Mouse (Mus musculus) liver, embryonic 14.5 days (tissue): ENCODE measurements at regions not wholly inside any gene's neighbourhood (a gene's known extent, or its start where the extent isn't known, plus 50 kb on each side); places are given as distances from the start of the nearest gene placed in this dataset.
"Not testable (repeated sequence)": the region's sequence is repeated elsewhere in the genome, so short reads cannot be mapped to it uniquely, and the experiment has no call there.

Source experiments
- ATAC-seq: fragments of 200-750 bp; cut with Nextera tagmentation; 2 replicates; pipeline ENCODE4 v1.8.0; 2017; ENCODE audit warnings: moderate number of reproducible peaks, mild to moderate bottlenecking, moderate library complexity; ENCODE audit not compliant: insufficient read depth
- DNase-seq, 3 experiments: peaks; one replicate each; pipeline ENCODE4 v3.0.0-alpha.2; 2012 to 2013; ENCODE audit warnings: low read depth in 3 of 3, low spot score in 3 of 3
- H3K27ac ChIP-seq: fragments of 300-500 bp; sonication (generic); 2 replicates; pipeline ENCODE4 v1.5.1; 2014; ENCODE audit warnings: moderate library complexity, mild to moderate bottlenecking, control low read depth, inconsistent platforms
- H3K27me3 ChIP-seq: fragments of 300-500 bp; sonication (generic); 2 replicates; pipeline ENCODE4 v1.6.1; 2014; ENCODE audit warnings: mild to moderate bottlenecking, low read length, moderate library complexity; ENCODE audit not compliant: control insufficient read depth, insufficient read depth
- H3K36me3 ChIP-seq: fragments of 300-500 bp; sonication (generic); replicated peaks from 2 replicates; pipeline ENCODE4 v1.6.1; 2014; ENCODE audit warnings: low read depth; ENCODE audit not compliant: control insufficient read depth, insufficient read depth
- H3K4me1 ChIP-seq, 2 experiments: fragments of 200-500 bp in 1 of 2; fragments of 300-500 bp in 1 of 2; sonication (generic) in 1 of 2; replicated peaks; 2 replicates each; pipeline ENCODE4 v1.6.1; 2012 to 2014; ENCODE audit warnings: antibody characterized with exemption in 1 of 2, inconsistent platforms in 1 of 2, low read length in 1 of 2; ENCODE audit not compliant: control insufficient read depth in 2 of 2, insufficient read depth in 2 of 2
- H3K4me2 ChIP-seq: fragments of 300-500 bp; sonication (generic); 2 replicates; pipeline ENCODE4 v1.6.1; 2014; ENCODE audit warnings: low read depth, mild to moderate bottlenecking, control low read depth, moderate library complexity
- H3K4me3 ChIP-seq, 2 experiments: fragments of 200-500 bp in 1 of 2; fragments of 300-500 bp in 1 of 2; sonication (generic) in 1 of 2; 2 replicates each; pipeline ENCODE4 v1.5.1; 2012 to 2014; ENCODE audit warnings: low read depth in 2 of 2, low read length in 2 of 2, mild to moderate bottlenecking in 2 of 2, control low read depth in 1 of 2, inconsistent platforms in 1 of 2, moderate library complexity in 1 of 2; ENCODE audit not compliant: insufficient read depth in 1 of 2
- H3K9ac ChIP-seq: fragments of 300-500 bp; sonication (generic); replicated peaks from 2 replicates; pipeline ENCODE4 v1.6.1; 2014; ENCODE audit warnings: mild to moderate bottlenecking, control low read depth, moderate library complexity
- H3K9me3 ChIP-seq: fragments of 300-500 bp; sonication (generic); 2 replicates; pipeline ENCODE4 v1.6.1; 2016; ENCODE audit warnings: low read length, mixed read lengths; ENCODE audit not compliant: control insufficient read depth
- CTCF ChIP-seq: IDR thresholded peaks from 2 replicates; pipeline ENCODE4 v1.5.1; 2016; ENCODE audit warnings: antibody characterized with exemption, low read depth, control low read depth
- EP300 ChIP-seq: IDR thresholded peaks from 2 replicates; pipeline ENCODE4 v1.6.1; 2016; ENCODE audit warnings: antibody characterized with exemption, low read depth
- WGBS: fragments of 180-500 bp; shearing (Covaris S2); extraction: QIAGEN DNeasy Blood & Tissue Kit; methylation state at CpG from one replicate; pipeline ENCODE4 v1.1.7; 2014; ENCODE audit not compliant: insufficient replicate concordance; 5-methylcytosine and 5-hydroxymethylcytosine counted together

DNA sequence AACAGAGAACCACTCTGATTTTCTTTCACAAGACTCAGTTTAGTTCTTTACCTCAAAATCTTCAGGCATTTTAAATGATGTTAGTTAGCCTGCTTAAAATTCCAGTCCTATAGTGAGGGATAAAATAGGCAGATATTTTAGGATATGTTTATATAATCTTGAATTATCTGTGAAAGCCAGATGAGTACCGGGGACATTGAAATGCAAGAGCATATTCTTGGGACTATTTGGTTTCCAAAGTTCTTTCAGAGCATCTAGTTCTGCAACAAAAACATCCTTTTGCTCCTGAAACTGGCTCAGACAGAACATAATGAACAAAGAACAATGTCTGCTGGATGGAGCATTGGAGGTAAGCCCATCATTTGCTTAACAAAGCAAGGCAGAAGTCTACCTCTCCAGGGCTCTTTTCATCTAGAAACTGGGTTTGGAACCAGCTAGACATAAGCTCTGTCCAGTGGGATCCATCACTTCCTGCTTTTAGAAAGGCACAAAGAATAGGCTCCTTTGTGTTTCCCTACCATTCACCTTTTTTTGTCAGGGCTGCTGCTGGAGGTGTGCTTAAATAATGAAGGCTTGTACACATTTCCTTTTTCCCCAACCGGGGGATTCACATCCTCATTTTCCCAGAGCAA is 76.9 kb upstream of the Tmem229a start:
- no peaks in the 10 kb centered on the region for H3K9me3 ChIP-seq
- H3K27ac ChIP-seq, result no peak overlapping the region
- ATAC-seq (no peak), DNase-seq (no peak)
- TF ChIP-seq CTCF, result no peak
- TF ChIP-seq EP300, result no peak
- no peaks in the 10 kb centered on the region for H3K27me3 ChIP-seq
- no peaks in the 10 kb centered on the region for H3K36me3 ChIP-seq
- H3K4me1 ChIP-seq, result no peaks in the 10 kb centered on the region
- no peak overlapping the region for H3K4me3 ChIP-seq
- WGBS, result 41% methylated on average over 2 of the region's 2 CpGs
- H3K9ac ChIP-seq, result no peak overlapping the region
- H3K4me2 ChIP-seq, result no peak overlapping the region

DNA sequence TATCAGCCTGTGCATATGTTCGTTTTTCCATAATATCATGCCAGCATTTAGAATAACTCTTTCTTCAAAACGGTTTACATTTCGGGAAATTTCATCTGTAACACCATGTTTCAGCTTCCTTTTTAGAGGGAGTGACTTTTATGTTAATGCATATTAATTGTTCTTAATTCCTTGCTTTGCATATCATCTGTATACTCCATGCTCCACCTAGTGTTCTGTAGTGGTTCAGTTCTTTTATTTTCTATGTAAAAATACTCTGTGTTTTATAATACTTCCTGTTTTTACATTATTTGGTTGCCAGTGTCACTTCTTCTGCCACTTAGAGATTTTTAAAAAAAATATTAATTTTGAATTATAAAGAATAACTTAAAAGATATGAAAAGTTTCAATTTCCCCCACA is 70.9 kb upstream of the Tmem229a start:
- Histone ChIP-seq H3K36me3 (no peaks in the 10 kb centered on the region), H3K27ac (no peak overlapping the region), H3K4me3 (no peak overlapping the region), H3K9ac (no peak overlapping the region), H3K4me2 (no peak overlapping the region), H3K4me1 (no peaks in the 10 kb centered on the region), H3K9me3 (no peaks in the 10 kb centered on the region), H3K27me3 (no peaks in the 10 kb centered on the region)
- 51% methylated on average over 3 of the region's 3 CpGs for WGBS
- ATAC-seq (no peak), DNase-seq (no peak)
- TF ChIP-seq EP300 (no peak), CTCF (no peak)

DNA sequence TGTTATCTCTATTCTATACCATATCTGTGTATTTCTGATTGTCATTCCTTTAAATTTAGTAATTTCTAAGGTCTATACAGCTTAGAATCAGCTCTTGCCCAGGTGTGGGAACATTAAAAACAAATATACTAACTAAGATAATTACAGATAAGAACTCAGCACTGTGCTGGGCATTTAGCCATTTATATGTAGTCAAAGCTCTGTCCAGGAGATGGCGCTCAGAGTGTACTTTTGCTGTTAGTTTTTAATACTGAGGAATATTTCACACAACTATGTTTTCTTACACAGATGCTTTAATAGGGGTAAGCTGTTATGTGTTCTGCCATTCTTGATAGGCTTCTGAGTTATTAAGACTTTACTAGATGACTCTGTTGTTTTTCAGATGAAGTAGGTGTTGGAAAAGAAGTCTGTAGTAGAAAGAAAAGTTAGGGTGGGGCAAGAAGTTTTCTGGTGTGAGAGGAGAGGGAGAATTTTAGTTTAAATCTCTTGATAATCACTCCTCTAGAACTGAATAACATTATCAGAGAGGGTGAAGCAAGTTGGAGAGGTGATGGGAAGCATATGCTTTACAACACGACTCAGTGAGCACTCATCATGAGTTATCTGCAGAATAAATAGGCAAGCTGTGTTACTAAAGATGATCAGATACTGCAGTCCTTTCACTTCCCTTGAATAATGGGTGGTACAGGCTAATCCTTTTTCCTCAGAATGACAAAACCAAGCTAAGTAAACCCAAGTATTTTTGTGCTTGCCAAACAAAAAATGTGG is 64.1 kb upstream of the Tmem229a start:
- Histone ChIP-seq H3K4me1 (no peaks in the 10 kb centered on the region), H3K4me2 (no peak overlapping the region), H3K9me3 (no peaks in the 10 kb centered on the region), H3K36me3 (no peaks in the 10 kb centered on the region), H3K27ac (no peak overlapping the region), H3K27me3 (no peaks in the 10 kb centered on the region), H3K4me3 (no peak overlapping the region), H3K9ac (no peak overlapping the region)
- TF ChIP-seq CTCF (peak; percentile 25; the same call in 1 of the 2 replicates), EP300 (no peak)
- DNase-seq, result no peak
- WGBS, result 15% methylated on average over 2 of the region's 2 CpGs
- ATAC-seq, result no peak

DNA sequence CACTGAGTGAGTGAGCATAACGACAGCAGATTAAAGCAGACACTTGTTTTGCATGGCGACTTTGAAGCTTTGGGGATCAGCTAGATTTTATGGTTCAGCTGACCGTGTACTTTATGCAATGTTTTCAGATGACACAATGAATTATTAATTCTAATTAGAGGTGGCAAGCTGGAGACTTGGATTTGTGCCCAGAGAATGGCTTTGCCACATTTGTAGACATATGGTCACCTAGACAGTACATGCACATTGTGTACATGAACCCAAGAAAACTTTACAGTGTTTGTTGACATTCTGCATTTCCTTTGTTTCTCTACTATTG is 57.1 kb upstream of the Tmem229a start:
- Histone ChIP-seq H3K27ac (no peak overlapping the region), H3K9me3 (no peaks in the 10 kb centered on the region), H3K9ac (no peak overlapping the region), H3K27me3 (no peaks in the 10 kb centered on the region), H3K4me3 (no peak overlapping the region), H3K36me3 (no peaks in the 10 kb centered on the region), H3K4me1 (no peaks in the 10 kb centered on the region), H3K4me2 (no peak overlapping the region)
- TF ChIP-seq EP300, result no peak
- TF ChIP-seq CTCF, result no peak
- WGBS, result 45% methylated on average over 3 of the region's 3 CpGs
- DNase-seq (no peak), ATAC-seq (no peak)

DNA sequence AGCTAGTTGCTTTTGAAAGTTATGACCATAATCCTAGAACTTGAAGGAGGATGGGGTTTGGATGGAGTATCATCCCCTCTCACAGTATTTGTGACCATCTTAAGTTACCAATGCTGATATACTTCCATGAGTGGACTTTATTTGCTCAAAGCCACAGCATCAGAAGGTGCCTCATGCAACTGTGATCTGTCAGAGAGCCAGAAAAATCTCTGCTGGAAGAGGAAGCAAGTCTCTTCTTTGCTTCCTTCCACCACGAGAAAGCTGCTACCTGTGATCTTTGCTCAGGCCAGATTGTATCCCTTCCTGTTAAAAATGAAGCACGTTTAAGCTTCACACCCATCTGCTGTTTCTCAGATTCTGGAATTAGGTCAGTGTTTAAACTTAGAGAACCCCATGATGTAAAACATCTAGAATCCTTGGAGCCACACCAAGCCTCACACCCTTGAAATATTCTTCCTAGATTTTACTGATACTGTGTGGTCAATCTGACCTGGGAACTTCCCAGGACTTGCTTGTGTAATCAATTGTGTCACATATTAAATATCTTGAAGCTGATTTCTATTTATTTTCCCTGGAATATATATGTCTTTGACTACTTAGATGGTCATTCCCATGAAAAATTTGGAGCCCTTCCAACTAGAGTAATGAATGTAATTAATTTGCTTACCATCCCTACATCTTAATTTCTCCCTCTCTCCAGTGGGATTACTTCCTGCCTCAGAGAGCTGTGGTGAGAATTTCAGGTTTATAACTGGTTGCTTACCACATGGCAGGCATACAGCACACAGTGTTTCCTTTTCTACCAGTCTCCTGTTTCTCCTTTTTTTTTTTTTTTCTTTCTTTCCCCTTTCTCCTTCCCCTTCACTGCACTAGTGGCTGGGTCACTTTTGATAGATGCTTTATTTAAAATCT is 56.5 kb upstream of the Tmem229a start:
- Histone ChIP-seq H3K9ac (no peak overlapping the region), H3K36me3 (no peaks in the 10 kb centered on the region), H3K9me3 (no peaks in the 10 kb centered on the region), H3K27ac (no peak overlapping the region), H3K4me2 (no peak overlapping the region), H3K4me1 (no peaks in the 10 kb centered on the region), H3K27me3 (no peaks in the 10 kb centered on the region), H3K4me3 (no peak overlapping the region)
- no peak for ATAC-seq
- DNase-seq, result no peak
- 28% methylated on average over 2 of the region's 2 CpGs for WGBS
- no peak for TF ChIP-seq EP300
- no peak for TF ChIP-seq CTCF

DNA sequence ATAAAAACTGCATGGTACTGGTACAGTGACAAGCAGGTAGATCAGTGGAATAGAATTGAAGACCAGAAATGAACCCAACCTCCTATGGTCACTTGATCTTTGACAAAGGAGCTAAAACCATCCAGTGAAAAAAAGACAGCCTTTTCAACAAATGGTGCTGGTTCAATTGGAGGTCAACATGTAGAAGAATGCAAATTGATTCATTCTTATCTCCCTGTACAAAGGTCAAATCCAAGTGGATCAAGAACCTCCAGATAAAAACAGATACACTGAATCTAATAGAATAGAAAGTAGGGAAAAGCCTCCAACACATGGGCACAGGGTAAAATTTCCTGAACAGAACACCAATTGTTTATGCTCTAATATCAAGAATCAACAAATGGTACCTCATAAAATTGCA is 52.8 kb upstream of the Tmem229a start:
- not testable (repeated sequence) for DNase-seq, H3K36me3 ChIP-seq, H3K27me3 ChIP-seq, H3K4me1 ChIP-seq, H3K9ac ChIP-seq, H3K9me3 ChIP-seq, H3K27ac ChIP-seq, H3K4me3 ChIP-seq, ATAC-seq, H3K4me2 ChIP-seq
